Mouse (Mus musculus) erythroblast, embryonic 14.5 days (primary cell): ENCODE measurements around the gene Noc4l. TPM values are rescaled to one million over a fixed set of nuclear protein-coding genes. Genes with fewer than 3 reads are reported as not detected.

Experiments used
- H3K27me3 ChIP-seq: 2 replicates; pipeline ENCODE4 v1.6.1; 2012; ENCODE audit warnings: inconsistent platforms; ENCODE audit not compliant: control insufficient read depth
- H3K36me3 ChIP-seq: 2 replicates; pipeline ENCODE4 v1.6.1; 2012; ENCODE audit warnings: mild to moderate bottlenecking, inconsistent platforms; ENCODE audit not compliant: control insufficient read depth
- H3K4me1 ChIP-seq: 2 replicates; pipeline ENCODE4 v1.6.1; 2012; ENCODE audit warnings: inconsistent platforms; ENCODE audit not compliant: control insufficient read depth
- H3K4me3 ChIP-seq: replicated peaks from 2 replicates; pipeline ENCODE3; 2012; ENCODE audit warnings: moderate library complexity, mild to moderate bottlenecking, inconsistent platforms
- H3K9me3 ChIP-seq: 2 replicates; pipeline ENCODE4 v1.6.1; 2012; ENCODE audit warnings: low read length, inconsistent platforms, mixed read lengths; ENCODE audit not compliant: control insufficient read depth
- GATA1 ChIP-seq: IDR thresholded peaks from 2 replicates; pipeline ENCODE4 v1.6.1; 2012; ENCODE audit warnings: low read length, inconsistent platforms, mixed read lengths
- TAL1 ChIP-seq: IDR thresholded peaks from 3 replicates; pipeline ENCODE4 v1.6.1; 2012; ENCODE audit warnings: low read length, inconsistent platforms, mixed read lengths
- polyA plus RNA-seq: library from polyadenylated mRNA; stranded (reverse); fragments of >175 nt; gene quantifications from 2 replicates; pipeline ENCODE4 v1.2.3, GENCODE M21; 2012

The Noc4l gene
- polyA plus RNA-seq, 1 experiment, result 9.2 TPM

GRCm38 (mm10) chr5:110603016-110603685 lies 50.1 kb downstream of the Noc4l start:
- H3K36me3 ChIP-seq, result no peaks in the 10 kb centered on the region
- H3K4me1 ChIP-seq, result no peaks in the 10 kb centered on the region
- H3K27me3 ChIP-seq, result peaks cover 3% of the 10 kb centered on the region
- H3K4me3 ChIP-seq, result no peak overlapping the region
- TF ChIP-seq GATA1 (no peak), TAL1 (no peak)
- H3K9me3 ChIP-seq, result no peaks in the 10 kb centered on the region

Other genes starting within 250 kb of the Noc4l start
- 10.6 and 11.5 TPM in 2 replicates for gene Fbrsl1, start 204.9 kb downstream of the Noc4l start, polyA plus RNA-seq
- 0.04 TPM in 1 of 2 replicates, not detected in the other for gene Galnt9, start 109.1 kb downstream of the Noc4l start, polyA plus RNA-seq
- gene Ddx51, start within 50 bp of the Noc4l start, polyA plus RNA-seq, result 0.18 and 0.28 TPM in 2 replicates
- gene Ep400, start 117.3 kb upstream of the Noc4l start, polyA plus RNA-seq, result 4.0 and 6.5 TPM in 2 replicates
- 3.1 and 3.7 TPM in 2 replicates for gene Pus1, start 127.2 kb upstream of the Noc4l start, polyA plus RNA-seq
- gene Ulk1, start 156.7 kb upstream of the Noc4l start, polyA plus RNA-seq, result 17.0 and 20.3 TPM in 2 replicates
- 19.1 and 22.4 TPM in 2 replicates for gene Hscb, start 186.4 kb upstream of the Noc4l start, polyA plus RNA-seq
- 0.50 and 0.52 TPM in 2 replicates for gene Chek2, start 186.6 kb upstream of the Noc4l start, polyA plus RNA-seq
- gene Ttc28, start 226.4 kb upstream of the Noc4l start, polyA plus RNA-seq, result 0.04 and 0.06 TPM in 2 replicates